Mouse (Mus musculus) heart, postnatal 14 days (tissue): ENCODE data around the gene Myh8. TPM values are rescaled to one million over a fixed set of nuclear protein-coding genes. Genes with fewer than 3 reads are reported as not detected.

Experiments used
- DNase-seq, 2 experiments: peaks; one replicate each; pipeline ENCODE4 v3.0.0; 2021 to 2022
- intact Hi-C: fragments of 180-260 bp; cut with DNase I; formaldehyde crosslinking; loops from one replicate; pipeline ENCODE4 v1.15.1; 2025
- total RNA-seq, 2 experiments: library from RNA; stranded (reverse); gene quantifications; 2 replicates each; pipeline ENCODE4 v1.2.3; 2021

Myh8 gene
- total RNA-seq, 2 experiments from 2014 or later, result 0.07 to 0.10 TPM

DNA sequence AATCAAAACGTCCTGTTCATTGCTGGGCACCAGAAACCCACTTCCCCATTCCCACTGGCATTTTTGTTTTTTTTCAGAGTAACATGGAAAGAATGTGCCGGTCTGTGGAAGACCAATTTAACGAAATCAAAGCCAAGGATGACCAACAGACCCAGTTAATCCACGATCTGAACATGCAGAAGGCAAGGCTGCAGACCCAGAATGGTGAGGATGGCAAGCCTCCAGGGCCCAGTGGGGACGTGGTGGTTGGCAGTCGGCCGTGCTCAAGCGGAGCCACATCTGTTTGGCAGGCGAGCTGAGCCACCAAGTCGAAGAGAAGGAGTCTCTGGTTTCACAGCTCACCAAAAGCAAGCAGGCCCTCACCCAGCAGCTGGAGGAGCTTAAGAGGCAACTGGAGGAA lies 81.1 kb downstream of the Myh8 start:
- intact Hi-C loops, result no loop called here
- DNase-seq, result no peak

Other genes with a start within 250 kb of the Myh8 start
- 10 to 100 TPM; 13.8 to 15.9 TPM for gene Adprm, start 224.5 kb upstream of the Myh8 start, total RNA-seq
- 10 to 100 TPM; 17.3 to 17.9 TPM for gene Sco1, start 224.5 kb upstream of the Myh8 start, total RNA-seq
- gene Myh3, start 198.8 kb upstream of the Myh8 start, total RNA-seq, result not detected
- gene Myh2, start 106.1 kb upstream of the Myh8 start, total RNA-seq, result not detected
- gene Myh1, start 77.1 kb upstream of the Myh8 start, total RNA-seq, result not detected
- gene Myh4, start 39.1 kb upstream of the Myh8 start, total RNA-seq, result not detected
- not detected for gene Myh13, start 44.5 kb downstream of the Myh8 start, total RNA-seq
- 10 to 100 TPM; 11.8 to 12.4 TPM for gene Gas7, start 178.3 kb downstream of the Myh8 start, total RNA-seq